Mouse (Mus musculus) midbrain, embryonic 15.5 days (tissue): Measurements from ENCODE around the gene Rsad2. TPM values are rescaled to one million over a fixed set of nuclear protein-coding genes. Genes with fewer than 3 reads are reported as not detected.

Experiments
- ATAC-seq: fragments of 200-750 bp; cut with Nextera tagmentation; replicated peaks from 2 replicates; pipeline ENCODE4 v1.8.0; 2017; ENCODE audit warnings: moderate TSS enrichment
- H3K27ac ChIP-seq: fragments of 300-500 bp; sonication (generic); 2 replicates; pipeline ENCODE4 v1.5.1; 2015; ENCODE audit warnings: mild to moderate bottlenecking, inconsistent platforms
- H3K27me3 ChIP-seq: fragments of 300-500 bp; sonication (generic); replicated peaks from 2 replicates; pipeline ENCODE4 v1.6.1; 2015; ENCODE audit warnings: inconsistent platforms
- H3K36me3 ChIP-seq: fragments of 300-500 bp; sonication (generic); replicated peaks from 2 replicates; pipeline ENCODE4 v1.6.1; 2015; ENCODE audit warnings: inconsistent platforms
- H3K4me1 ChIP-seq: fragments of 300-500 bp; sonication (generic); 2 replicates; pipeline ENCODE4 v1.6.1; 2015; ENCODE audit warnings: inconsistent platforms
- H3K4me2 ChIP-seq: fragments of 300-500 bp; sonication (generic); 2 replicates; pipeline ENCODE4 v1.6.1; 2015; ENCODE audit warnings: inconsistent platforms, mild to moderate bottlenecking, moderate library complexity
- H3K4me3 ChIP-seq: fragments of 300-500 bp; sonication (generic); 2 replicates; pipeline ENCODE4 v1.5.1; 2015; ENCODE audit warnings: mild to moderate bottlenecking, inconsistent platforms
- H3K9ac ChIP-seq: fragments of 300-500 bp; sonication (generic); 2 replicates; pipeline ENCODE4 v1.6.1; 2015; ENCODE audit warnings: mild to moderate bottlenecking, inconsistent platforms
- H3K9me3 ChIP-seq: fragments of 300-500 bp; sonication (generic); 2 replicates; pipeline ENCODE4 v1.6.1; 2016; ENCODE audit warnings: inconsistent platforms
- WGBS: fragments of 180-500 bp; shearing (Covaris S2); methylation state at CpG from one replicate; pipeline ENCODE4 v1.1.7; 2015; ENCODE audit warnings: mixed read lengths; 5-methylcytosine and 5-hydroxymethylcytosine counted together
- polyA plus RNA-seq: library from polyadenylated mRNA; unstranded; fragments of >200 nt; fragmentation: Nextera tagmentation; extraction: Ambion mirVana; gene quantifications from 2 replicates; pipeline ENCODE4 v1.2.1, GENCODE M21; 2015

The Rsad2 gene
- polyA plus RNA-seq, 1 experiment from 2014 or later: 0.39 TPM

DNA sequence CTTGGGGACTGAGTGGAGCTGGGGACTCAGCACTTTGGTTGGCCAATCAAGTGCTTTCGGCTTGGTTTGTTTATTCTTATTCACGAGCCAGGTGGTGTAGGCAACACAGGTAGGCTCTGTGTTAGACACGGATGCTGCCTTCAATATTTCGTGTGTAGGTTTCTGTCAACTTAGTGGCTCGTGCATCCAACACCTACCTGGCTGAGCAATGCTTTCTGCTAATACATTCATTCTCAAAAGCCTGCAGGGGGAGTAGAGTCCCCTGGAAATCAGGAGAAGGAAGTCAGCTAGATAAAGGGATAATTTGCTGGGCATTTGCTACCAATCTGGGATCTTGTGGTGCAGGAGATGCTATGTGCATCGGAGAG lies 13.8 kb upstream of the Rsad2 start:
- ATAC-seq: peak; percentile 65; the same call in 1 of the 2 replicates
- WGBS: 24% methylated on average over 6 of the region's 6 CpGs
- Histone ChIP-seq H3K4me3 (peak overlapping the region; percentile 67), H3K4me1 (peaks cover 20% of the 10 kb centered on the region), H3K9me3 (no peaks in the 10 kb centered on the region), H3K9ac (peak overlapping the region; percentile 92), H3K36me3 (no peaks in the 10 kb centered on the region), H3K27ac (peak overlapping the region; percentile 95), H3K27me3 (no peaks in the 10 kb centered on the region), H3K4me2 (peak overlapping the region; percentile 97)

GRCm38 (mm10) chr12:26469098-26470041 lies 13.1 kb upstream of the Rsad2 start, which contains the start of gene Cmpk2:
Gene Cmpk2, plus strand, starts transcription at chr12:26469204.
- Histone ChIP-seq H3K4me2 (peak within 1 kb of the TSS; percentile 97), H3K4me3 (peak within 1 kb of the TSS; percentile 67), H3K27ac (peak within 1 kb of the TSS; percentile 95), H3K9me3 (no peaks in the 10 kb centered on the region), H3K4me1 (peaks cover 20% of the 10 kb centered on the region), H3K9ac (peak within 1 kb of the TSS; percentile 92), H3K36me3 (no peaks in the 10 kb centered on the region), H3K27me3 (no peaks in the 10 kb centered on the region)
- ATAC-seq: peak; percentile 87
- under 1% methylated on average over 69 of the region's 69 CpGs for WGBS

- no peak for ATAC-seq
- Histone ChIP-seq H3K4me2 (no peak overlapping the region), H3K4me1 (peaks cover 12% of the 10 kb centered on the region), H3K36me3 (no peaks in the 10 kb centered on the region), H3K9ac (no peak overlapping the region), H3K27me3 (no peaks in the 10 kb centered on the region), H3K9me3 (no peaks in the 10 kb centered on the region), H3K4me3 (no peak overlapping the region), H3K27ac (no peak overlapping the region)
- WGBS: 64% methylated on average over 5 of the region's 5 CpGs
These were observed 9.3 kb upstream of the Rsad2 start for GRCm38 (mm10) chr12:26465600-26465999.

DNA sequence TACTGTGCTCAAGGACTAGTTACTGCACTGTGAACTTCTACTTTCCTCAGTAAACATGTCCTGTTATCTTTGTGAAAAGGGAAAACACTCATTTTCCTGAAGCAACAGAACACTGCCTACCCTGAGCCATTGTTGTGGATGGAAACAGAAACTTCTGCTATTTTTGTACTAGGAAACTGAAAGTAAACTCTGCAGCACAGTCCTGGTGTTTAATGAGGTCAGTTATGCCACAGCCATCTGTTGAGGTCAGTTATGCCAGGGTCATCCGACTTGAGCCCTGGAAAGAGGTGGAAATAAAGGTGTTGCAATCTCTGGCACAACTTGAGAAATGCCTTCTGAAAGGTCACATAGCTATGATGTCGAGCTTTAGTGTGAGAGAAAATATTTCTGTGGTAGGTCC lies 3.8 kb upstream of the Rsad2 start:
- H3K36me3 ChIP-seq: no peaks in the 10 kb centered on the region
- ATAC-seq: no peak
- H3K4me3 ChIP-seq: no peak overlapping the region
- H3K27ac ChIP-seq: no peak overlapping the region
- 66% methylated on average over 2 of the region's 2 CpGs for WGBS
- no peak overlapping the region for H3K9ac ChIP-seq
- peaks cover 3% of the 10 kb centered on the region; the same call in 1 of the 2 replicates for H3K4me1 ChIP-seq
- no peaks in the 10 kb centered on the region for H3K27me3 ChIP-seq
- H3K9me3 ChIP-seq: no peaks in the 10 kb centered on the region
- H3K4me2 ChIP-seq: no peak overlapping the region

GRCm38 (mm10) chr12:26454682-26455081 lies 1.6 kb downstream of the Rsad2 start:
- H3K4me1 ChIP-seq: peaks cover 3% of the 10 kb centered on the region; the same call in 1 of the 2 replicates
- H3K27ac ChIP-seq: no peak overlapping the region
- no peak for ATAC-seq
- no peaks in the 10 kb centered on the region for H3K36me3 ChIP-seq
- no peaks in the 10 kb centered on the region for H3K27me3 ChIP-seq
- no peak overlapping the region for H3K4me2 ChIP-seq
- H3K9ac ChIP-seq: no peak overlapping the region
- H3K9me3 ChIP-seq: no peaks in the 10 kb centered on the region
- WGBS: 63% methylated on average over 5 of the region's 5 CpGs
- no peak overlapping the region for H3K4me3 ChIP-seq

GRCm38 (mm10) chr12:26452951-26453350 lies 3.3 kb downstream of the Rsad2 start:
- H3K9ac ChIP-seq: no peak overlapping the region
- 83% methylated on average over 4 of the region's 4 CpGs for WGBS
- H3K36me3 ChIP-seq: no peaks in the 10 kb centered on the region
- no peak overlapping the region for H3K4me3 ChIP-seq
- H3K27me3 ChIP-seq: no peaks in the 10 kb centered on the region
- peaks cover 3% of the 10 kb centered on the region; the same call in 1 of the 2 replicates for H3K4me1 ChIP-seq
- no peaks in the 10 kb centered on the region for H3K9me3 ChIP-seq
- no peak overlapping the region for H3K4me2 ChIP-seq
- no peak overlapping the region for H3K27ac ChIP-seq
- ATAC-seq: no peak

GRCm38 (mm10) chr12:26451150-26451549 lies 5.1 kb downstream of the Rsad2 start:
- Histone ChIP-seq H3K9ac (no peak overlapping the region), H3K4me3 (no peak overlapping the region), H3K27me3 (no peaks in the 10 kb centered on the region), H3K4me2 (no peak overlapping the region), H3K36me3 (no peaks in the 10 kb centered on the region), H3K4me1 (peaks cover 2% of the 10 kb centered on the region; the same call in 1 of the 2 replicates), H3K27ac (no peak overlapping the region), H3K9me3 (no peaks in the 10 kb centered on the region)
- 39% methylated on average over 1 of the region's 1 CpGs for WGBS
- no peak for ATAC-seq

DNA sequence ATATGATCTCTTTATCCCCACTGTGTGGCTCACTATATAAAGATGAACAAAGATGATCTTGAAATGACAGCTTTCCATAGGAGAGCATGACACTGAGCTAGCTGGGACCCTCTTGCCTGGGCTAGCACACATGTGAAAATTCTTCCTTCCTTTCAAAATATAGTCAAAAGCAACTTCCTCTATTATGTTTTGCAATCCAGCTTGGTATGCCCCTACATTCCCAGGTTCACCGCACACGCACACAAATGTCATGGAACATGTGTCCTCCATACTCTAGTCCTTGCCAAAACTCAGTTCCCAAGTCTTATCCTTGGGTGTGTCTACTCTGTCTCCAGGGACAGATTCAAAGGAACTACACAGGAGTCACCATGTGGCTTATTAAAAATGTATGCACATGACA lies 6.8 kb downstream of the Rsad2 start:
- WGBS: 97% methylated on average over 2 of the region's 2 CpGs
- no peak overlapping the region for H3K4me2 ChIP-seq
- H3K4me3 ChIP-seq: no peak overlapping the region
- no peaks in the 10 kb centered on the region for H3K36me3 ChIP-seq
- no peak for ATAC-seq
- no peaks in the 10 kb centered on the region for H3K9me3 ChIP-seq
- no peak overlapping the region for H3K9ac ChIP-seq
- no peaks in the 10 kb centered on the region for H3K27me3 ChIP-seq
- no peak overlapping the region for H3K27ac ChIP-seq
- no peaks in the 10 kb centered on the region for H3K4me1 ChIP-seq

GRCm38 (mm10) chr12:26446377-26447045 lies 9.7 kb downstream of the Rsad2 start:
- no peak overlapping the region for H3K4me3 ChIP-seq
- H3K4me2 ChIP-seq: no peak overlapping the region
- H3K27ac ChIP-seq: no peak overlapping the region
- ATAC-seq: no peak
- no peaks in the 10 kb centered on the region for H3K9me3 ChIP-seq
- no peak overlapping the region for H3K9ac ChIP-seq
- WGBS: 91% methylated on average over 4 of the region's 4 CpGs
- H3K27me3 ChIP-seq: no peaks in the 10 kb centered on the region
- H3K36me3 ChIP-seq: no peaks in the 10 kb centered on the region
- no peaks in the 10 kb centered on the region for H3K4me1 ChIP-seq

- H3K4me2 ChIP-seq: no peak overlapping the region
- ATAC-seq: no peak
These were observed 11.7 kb downstream of the Rsad2 start for GRCm38 (mm10) chr12:26444511-26444910.

DNA sequence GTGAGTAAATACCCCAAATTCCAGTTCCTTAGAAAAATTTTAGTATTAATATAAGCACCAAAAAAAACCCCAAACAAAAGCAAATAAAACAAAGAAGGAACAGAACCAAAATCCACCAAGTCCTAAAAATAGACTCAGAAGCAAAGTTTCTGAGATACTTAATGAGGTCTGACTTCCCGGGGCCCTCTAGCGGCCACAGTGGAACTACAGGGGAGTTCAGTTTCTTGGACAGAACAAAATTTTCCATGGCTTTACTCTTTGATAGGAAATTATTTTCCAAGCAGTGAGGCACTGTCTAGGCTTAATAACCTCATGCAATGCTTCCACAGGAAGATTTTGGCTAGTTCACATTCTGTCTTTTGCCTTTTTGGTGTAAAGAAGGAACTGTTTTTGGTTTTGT lies 12.2 kb downstream of the Rsad2 start:
- H3K27me3 ChIP-seq: no peaks in the 10 kb centered on the region
- H3K36me3 ChIP-seq: no peaks in the 10 kb centered on the region
- no peak overlapping the region for H3K27ac ChIP-seq
- 0% methylated on average over 2 of the region's 2 CpGs for WGBS
- H3K4me1 ChIP-seq: no peaks in the 10 kb centered on the region
- ATAC-seq: no peak
- no peaks in the 10 kb centered on the region for H3K9me3 ChIP-seq
- no peak overlapping the region for H3K4me3 ChIP-seq
- H3K9ac ChIP-seq: no peak overlapping the region
- H3K4me2 ChIP-seq: no peak overlapping the region

More at GRCm38 (mm10) chr12:26444511-26444910, 11.7 kb downstream of the Rsad2 start:
- WGBS: 93% methylated on average over 2 of the region's 2 CpGs
- no peak overlapping the region for H3K9ac ChIP-seq
- H3K9me3 ChIP-seq: no peaks in the 10 kb centered on the region
- H3K36me3 ChIP-seq: no peaks in the 10 kb centered on the region
- no peaks in the 10 kb centered on the region for H3K27me3 ChIP-seq
- no peak overlapping the region for H3K4me3 ChIP-seq
- H3K27ac ChIP-seq: no peak overlapping the region
- no peaks in the 10 kb centered on the region for H3K4me1 ChIP-seq

- Histone ChIP-seq H3K4me1 (no peaks in the 10 kb centered on the region), H3K9ac (no peak overlapping the region), H3K27me3 (no peaks in the 10 kb centered on the region), H3K9me3 (no peaks in the 10 kb centered on the region), H3K4me3 (no peak overlapping the region), H3K4me2 (no peak overlapping the region), H3K27ac (no peak overlapping the region), H3K36me3 (no peaks in the 10 kb centered on the region)
- no peak for ATAC-seq
- WGBS: 77% methylated on average over 3 of the region's 3 CpGs
These were observed 16.9 kb downstream of the Rsad2 start for GRCm38 (mm10) chr12:26439366-26439765.
